Mouse (Mus musculus) MEL (cell line): ENCODE results near the gene Pold3. TPM values are rescaled to one million over a fixed set of nuclear protein-coding genes. Genes with fewer than 3 reads are reported as not detected.

Experiments used
- DNase-seq: peaks from one replicate; pipeline ENCODE4 v3.0.0; 2011; ENCODE audit warnings: low read depth, low spot score
- H3K27ac ChIP-seq: 2 replicates; pipeline ENCODE4 v1.5.1; 2012; ENCODE audit warnings: low read depth, mild to moderate bottlenecking, control low read depth, low read length, moderate library complexity; ENCODE audit not compliant: control insufficient read depth
- H3K27me3 ChIP-seq, 2 experiments: fragments of 150-350 bp in 1 of 2; sonication (generic) in 1 of 2; 2 replicates each; pipeline ENCODE4 v1.6.1; 2012; ENCODE audit warnings: low read length in 2 of 2, mild to moderate bottlenecking in 2 of 2, improper control_type of control experiment in 1 of 2, moderate library complexity in 1 of 2; ENCODE audit not compliant: insufficient read depth in 2 of 2, control insufficient read depth in 1 of 2
- H3K36me3 ChIP-seq, 2 experiments: 2 replicates each; pipeline ENCODE4 v1.6.1; 2012 to 2014; ENCODE audit warnings: low read length in 2 of 2, improper control_type of control experiment in 1 of 2, inconsistent platforms in 1 of 2, mild to moderate bottlenecking in 1 of 2; ENCODE audit not compliant: insufficient read depth in 2 of 2, control insufficient read depth in 1 of 2
- H3K4me1 ChIP-seq, 2 experiments: fragments of 150-350 bp in 1 of 2; sonication (generic) in 1 of 2; 2 replicates each; pipeline ENCODE4 v1.6.1; 2012; ENCODE audit warnings: low read length in 2 of 2, improper control_type of control experiment in 1 of 2, mild to moderate bottlenecking in 1 of 2; ENCODE audit not compliant: insufficient read depth in 2 of 2, control insufficient read depth in 1 of 2
- H3K4me3 ChIP-seq, 2 experiments: fragments of 150-350 bp in 1 of 2; sonication (generic) in 1 of 2; 2 replicates each; pipeline ENCODE4 v1.5.1; 2012; ENCODE audit warnings: low read depth in 2 of 2, low read length in 2 of 2, mild to moderate bottlenecking in 2 of 2, moderate library complexity in 2 of 2, control low read depth in 1 of 2, improper control_type of control experiment in 1 of 2; ENCODE audit not compliant: control insufficient read depth in 1 of 2, insufficient read depth in 1 of 2
- H3K79me2 ChIP-seq: 2 replicates; pipeline ENCODE4 v1.6.1; 2012; ENCODE audit warnings: mild to moderate bottlenecking, low read length, moderate library complexity; ENCODE audit not compliant: control insufficient read depth, poor library complexity, insufficient read depth
- H3K9ac ChIP-seq: 2 replicates; pipeline ENCODE4 v1.6.1; 2012; ENCODE audit warnings: low read depth, mild to moderate bottlenecking, control low read depth, low read length, moderate library complexity; ENCODE audit not compliant: control insufficient read depth, poor library complexity, severe bottlenecking
- H3K9me3 ChIP-seq: fragments of 150-350 bp; sonication (generic); replicated peaks from 2 replicates; pipeline ENCODE4 v1.6.1; 2012; ENCODE audit warnings: mild to moderate bottlenecking, low read length, improper control_type of control experiment, moderate library complexity; ENCODE audit not compliant: insufficient read depth
- CTCF ChIP-seq, 3 experiments: IDR thresholded peaks in 2 of 3; conservative IDR thresholded peaks in 1 of 3; 2 replicates each; pipeline ENCODE4 v1.5.1; 2011 to 2012; ENCODE audit warnings: low read length in 3 of 3, low read depth in 2 of 3, mild to moderate bottlenecking in 2 of 3, improper control_type of control experiment in 1 of 3, inconsistent platforms in 1 of 3, mixed read lengths in 1 of 3, moderate library complexity in 1 of 3; ENCODE audit not compliant: control insufficient read depth in 1 of 3, insufficient read depth in 1 of 3, poor library complexity in 1 of 3, severe bottlenecking in 1 of 3
- E2F4 ChIP-seq: IDR thresholded peaks from 2 replicates; pipeline ENCODE4 v1.6.1; 2011; ENCODE audit warnings: low read depth, low read length, improper control_type of control experiment, borderline replicate concordance
- ELF1 ChIP-seq: IDR thresholded peaks from 2 replicates; pipeline ENCODE4 v1.6.1; 2014; ENCODE audit warnings: low read depth, mild to moderate bottlenecking, inconsistent platforms, low read length, improper control_type of control experiment, moderate library complexity
- EP300 ChIP-seq, 2 experiments: IDR thresholded peaks; 2 replicates each; pipeline ENCODE4 v1.6.1; 2011; ENCODE audit warnings: improper control_type of control experiment in 2 of 2, low read length in 2 of 2, low read depth in 1 of 2, mild to moderate bottlenecking in 1 of 2
- ETS1 ChIP-seq: IDR thresholded peaks from 2 replicates; pipeline ENCODE4 v1.6.1; 2012; ENCODE audit warnings: low read depth, mild to moderate bottlenecking, inconsistent platforms, low read length, improper control_type of control experiment, moderate library complexity
- GABPA ChIP-seq: IDR thresholded peaks from 2 replicates; pipeline ENCODE4 v1.6.1; 2012; ENCODE audit warnings: low read depth, mild to moderate bottlenecking, inconsistent platforms, low read length, improper control_type of control experiment, moderate library complexity
- GATA1 ChIP-seq: IDR thresholded peaks from 2 replicates; pipeline ENCODE4 v1.6.1; 2011; ENCODE audit warnings: low read depth, low read length, improper control_type of control experiment
- KAT2A ChIP-seq: conservative IDR thresholded peaks from 2 replicates; pipeline ENCODE4 v1.6.1; 2012; ENCODE audit warnings: low read depth, low read length, improper control_type of control experiment, inconsistent platforms
- MAFK ChIP-seq: IDR thresholded peaks from 2 replicates; pipeline ENCODE4 v1.6.1; 2011; ENCODE audit warnings: low read depth, mild to moderate bottlenecking, low read length, improper control_type of control experiment, borderline replicate concordance
- MAZ ChIP-seq: IDR thresholded peaks from 2 replicates; pipeline ENCODE4 v1.6.1; 2012; ENCODE audit warnings: low read depth, mild to moderate bottlenecking, inconsistent platforms, low read length, improper control_type of control experiment
- MEF2A ChIP-seq: IDR thresholded peaks from 2 replicates; pipeline ENCODE4 v1.6.1; 2014; ENCODE audit warnings: low read depth, mild to moderate bottlenecking, inconsistent platforms, low read length, improper control_type of control experiment; ENCODE audit not compliant: poor library complexity, insufficient replicate concordance, severe bottlenecking; ENCODE audit errors: extremely low read depth
- NELFE ChIP-seq: IDR thresholded peaks from 2 replicates; pipeline ENCODE4 v1.6.1; 2011; ENCODE audit warnings: low read depth, low read length, improper control_type of control experiment
- NRF1 ChIP-seq: IDR thresholded peaks from 2 replicates; pipeline ENCODE4 v1.6.1; 2014; ENCODE audit warnings: low read depth, mild to moderate bottlenecking, inconsistent platforms, low read length, improper control_type of control experiment, moderate library complexity; ENCODE audit not compliant: poor library complexity, insufficient read depth, severe bottlenecking
- SMC3 ChIP-seq: IDR thresholded peaks from 2 replicates; pipeline ENCODE4 v1.6.1; 2011; ENCODE audit warnings: low read depth, low read length, improper control_type of control experiment
- TAL1 ChIP-seq: IDR thresholded peaks from 2 replicates; pipeline ENCODE4 v1.6.1; 2012; ENCODE audit warnings: mild to moderate bottlenecking, inconsistent platforms, low read length, moderate library complexity, mixed read lengths
- UBTF ChIP-seq: IDR thresholded peaks from 2 replicates; pipeline ENCODE4 v1.6.1; 2012; ENCODE audit warnings: low read depth, mild to moderate bottlenecking, inconsistent platforms, low read length, improper control_type of control experiment, moderate library complexity, borderline replicate concordance; ENCODE audit not compliant: insufficient read depth
- USF1 ChIP-seq: IDR thresholded peaks from 2 replicates; pipeline ENCODE4 v1.6.1; 2014; ENCODE audit warnings: low read depth, mild to moderate bottlenecking, inconsistent platforms, low read length, improper control_type of control experiment, moderate library complexity
- USF2 ChIP-seq, 2 experiments: IDR thresholded peaks; 2 replicates each; pipeline ENCODE4 v1.6.1; 2011 to 2012; ENCODE audit warnings: improper control_type of control experiment in 2 of 2, low read length in 2 of 2, borderline replicate concordance in 1 of 2, inconsistent platforms in 1 of 2, low read depth in 1 of 2, mild to moderate bottlenecking in 1 of 2; ENCODE audit not compliant: insufficient read depth in 1 of 2
- ZKSCAN1 ChIP-seq: IDR thresholded peaks from 2 replicates; pipeline ENCODE4 v1.6.1; 2012; ENCODE audit warnings: low read depth, mild to moderate bottlenecking, inconsistent platforms, low read length, improper control_type of control experiment, moderate library complexity
- polyA plus RNA-seq, 2 experiments: library from polyadenylated mRNA; stranded (reverse) in 1 of 2; unstranded in 1 of 2; fragments of >175 nt in 1 of 2; fragments of >200 nt in 1 of 2; gene quantifications; 2 replicates each; pipeline versions ENCODE4 v1.2.1 to v1.2.4; 2012; ENCODE audit warnings: low replicate concordance in 2 of 2, low read depth in 1 of 2; ENCODE audit not compliant: insufficient read length in 2 of 2, insufficient read depth in 1 of 2, missing spikeins in 1 of 2
- total RNA-seq: library from RNA; depleted of rRNA; stranded (reverse); fragments of 300-350 nt; gene quantifications from 2 replicates; pipeline ENCODE4 v1.2.3, GENCODE M21; 2012

Pold3 gene
- total and polyA plus RNA-seq, 3 experiments, result 67.6 to 98.1 TPM; not detected in 1

DNA sequence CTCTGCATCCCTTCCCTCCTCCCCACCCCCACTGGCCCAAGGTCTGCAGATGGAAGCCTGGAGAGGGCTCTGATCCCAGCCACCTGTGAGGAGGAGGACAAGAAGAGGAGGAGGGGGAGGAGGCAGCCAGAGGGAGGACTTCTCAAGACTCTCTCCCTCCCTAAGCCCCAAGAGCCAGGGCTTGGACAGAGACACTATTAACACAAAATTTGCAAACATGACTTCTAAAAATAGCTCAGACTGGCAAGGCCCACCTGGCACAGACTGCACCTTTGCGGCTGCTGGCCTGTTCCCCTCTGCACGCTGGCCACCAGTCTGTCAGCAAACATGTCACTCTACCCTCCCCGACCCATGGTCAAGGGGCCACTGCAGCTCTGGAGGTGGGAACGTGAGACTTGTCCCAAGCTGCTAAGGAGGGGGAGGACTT is 77.7 kb downstream of the Pold3 start:
- no peak for TF ChIP-seq USF1
- TF ChIP-seq UBTF, result no peak
- TF ChIP-seq SMC3, result no peak
- TF ChIP-seq KAT2A, result no peak
- no peak for TF ChIP-seq NELFE
- TF ChIP-seq ETS1, result no peak
- TF ChIP-seq ELF1, result no peak
- no peak for TF ChIP-seq GABPA
- TF ChIP-seq USF2 (IDR thresholded peaks at IDR 0.05; ENCODE audit: borderline replicate concordance in 1 of 2, insufficient read depth in 1 of 2, low read depth in 1 of 2, low read length in 2 of 2), result no peak
- H3K79me2 ChIP-seq, result no peaks in the 10 kb centered on the region
- H3K4me1 ChIP-seq, result no peaks in the 10 kb centered on the region
- no peak for DNase-seq
- no peaks in the 10 kb centered on the region for H3K9me3 ChIP-seq
- no peak overlapping the region for H3K4me3 ChIP-seq
- no peaks in the 10 kb centered on the region for H3K36me3 ChIP-seq
- no peaks in the 10 kb centered on the region; a peak in 2 of 4 replicates for H3K27me3 ChIP-seq
- H3K9ac ChIP-seq, result no peak overlapping the region
- no peak overlapping the region for H3K27ac ChIP-seq

GRCm38 (mm10) chr7:100043096-100043495 is 78.3 kb downstream of the Pold3 start:
- no peaks in the 10 kb centered on the region for H3K36me3 ChIP-seq
- no peak overlapping the region for H3K4me3 ChIP-seq
- H3K4me1 ChIP-seq, result no peaks in the 10 kb centered on the region
- no peak overlapping the region for H3K9ac ChIP-seq
- DNase-seq, result no peak
- H3K27me3 ChIP-seq, result no peaks in the 10 kb centered on the region; a peak in 1 of 4 replicates
- H3K27ac ChIP-seq, result no peak overlapping the region
- no peaks in the 10 kb centered on the region for H3K79me2 ChIP-seq
- H3K9me3 ChIP-seq, result no peaks in the 10 kb centered on the region
- TF ChIP-seq NRF1 (no peak), MEF2A (no peak), TAL1 (no peak), MAZ (no peak), MAFK (no peak), CTCF (IDR thresholded peaks at IDR 0.05 in 2 of 3, conservative IDR thresholded peaks at IDR 0.05 in 1 of 3; ENCODE audit: control insufficient read depth in 1 of 3, insufficient read depth in 1 of 3, low read depth in 2 of 3, low read length in 3 of 3, poor library complexity in 1 of 3, severe bottlenecking in 1 of 3) (no peak), EP300 (IDR thresholded peaks at IDR 0.05; ENCODE audit: low read depth in 1 of 2, low read length in 2 of 2) (no peak), ZKSCAN1 (no peak), E2F4 (no peak), GATA1 (no peak)
